Mouse (Mus musculus): ENCODE measurements around the gene P3h4. TPM values are rescaled to one million over a fixed set of nuclear protein-coding genes. Genes with fewer than 3 reads are reported as not detected.

Gene P3h4
- polyA plus RNA-seq, 1 experiment from 2014 or later, result 0.10 TPM

DNA sequence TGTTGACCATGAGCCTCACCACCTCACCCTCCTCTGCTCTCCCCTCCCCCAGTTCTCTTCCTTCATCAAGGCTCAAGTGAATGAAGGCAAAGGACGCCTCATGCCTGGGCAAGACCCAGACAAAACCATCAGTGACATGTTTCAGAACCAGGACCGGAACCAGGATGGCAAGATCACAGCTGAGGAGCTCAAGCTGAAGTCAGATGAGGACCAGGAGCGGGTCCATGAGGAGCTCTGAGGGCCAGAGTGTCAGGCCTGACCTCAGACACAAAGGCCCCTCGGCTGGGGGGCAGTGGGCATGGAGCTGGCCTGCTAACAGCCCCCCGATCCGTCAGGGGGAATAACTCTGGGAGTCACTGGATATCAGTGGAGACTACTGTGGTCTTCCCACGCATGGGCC is 9.2 kb upstream of the P3h4 start:
- Histone ChIP-seq H3K36me3 (ENCODE audit: inconsistent target) (no peaks in the 10 kb centered on the region), H3K79me2 (ENCODE audit: inconsistent target) (no peaks in the 10 kb centered on the region), H3K27ac (no peak overlapping the region), H3K4me3 (ENCODE audit: inconsistent target) (no peak overlapping the region)
- 94% methylated on average over 7 of the region's 7 CpGs for WGBS (ENCODE audit: missing documents)

DNA sequence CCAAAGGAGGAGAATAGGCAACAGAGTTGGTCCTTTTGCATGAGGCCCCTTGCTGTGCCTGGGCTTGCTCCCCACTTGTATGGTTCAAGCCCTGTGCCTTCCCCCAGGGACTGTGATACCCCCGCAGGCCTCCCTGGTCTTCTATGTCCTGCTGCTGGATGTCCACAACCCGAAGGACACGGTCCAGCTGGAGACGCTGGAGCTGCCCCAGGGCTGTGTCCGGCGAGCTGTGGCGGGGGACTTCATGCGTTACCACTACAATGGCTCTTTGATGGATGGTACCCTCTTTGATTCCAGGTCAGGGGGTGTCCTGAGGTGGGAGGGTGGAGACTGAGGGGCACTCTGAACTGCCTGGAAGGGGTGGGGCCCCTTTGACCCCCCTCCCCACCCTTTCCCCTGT is 6.9 kb upstream of the P3h4 start:
- H3K79me2 ChIP-seq (ENCODE audit: inconsistent target), result no peaks in the 10 kb centered on the region
- no peak overlapping the region for H3K27ac ChIP-seq
- 95% methylated on average over 8 of the region's 8 CpGs for WGBS (ENCODE audit: missing documents)

DNA sequence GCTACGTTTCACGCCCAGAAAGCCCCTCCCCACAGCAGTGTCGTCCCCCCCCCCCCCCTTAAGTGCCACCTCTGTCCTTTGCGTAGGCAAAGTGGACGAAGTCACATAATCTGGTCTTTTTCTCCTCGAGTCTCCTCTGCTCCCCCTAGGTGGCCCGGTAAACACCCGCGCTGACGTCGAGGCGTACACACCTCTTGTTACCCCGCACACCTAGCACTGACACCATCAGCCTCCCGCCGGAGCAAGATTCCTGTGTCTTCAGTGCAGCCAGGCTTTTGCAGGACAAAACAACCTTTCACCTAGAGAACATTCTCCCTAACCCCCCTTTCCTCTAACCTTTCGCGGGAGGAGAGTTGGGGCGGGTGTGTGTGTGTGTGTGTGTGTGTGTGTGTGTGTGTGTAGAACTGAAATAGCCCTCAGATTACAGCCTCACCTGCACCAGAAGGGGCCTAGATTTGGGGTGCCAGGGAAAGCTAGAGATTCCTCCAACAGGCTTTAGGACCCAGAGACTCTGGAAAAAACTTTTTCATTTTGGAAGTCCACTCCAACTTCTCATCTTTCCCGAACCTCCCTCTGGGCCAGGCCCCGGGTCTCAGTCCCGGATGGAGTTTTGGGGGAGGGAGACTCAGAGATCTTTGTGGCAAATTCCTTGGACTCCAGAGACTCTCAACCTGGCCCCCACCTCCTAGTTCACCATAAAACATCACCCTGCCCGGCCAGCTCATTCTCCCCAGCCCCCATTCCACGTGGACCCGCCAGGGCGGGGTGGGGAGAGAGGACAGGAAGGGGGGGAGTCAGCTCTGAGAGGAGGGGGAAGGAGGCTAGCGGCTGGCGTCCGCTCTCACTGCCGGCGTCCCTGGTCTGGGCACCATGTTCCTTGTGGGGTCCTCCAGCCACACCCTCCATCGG is 532 bp upstream of the P3h4 start, which contains the start of gene Fkbp10:
Gene Fkbp10 (plus strand): TSS at position 784 of the 909 bp plus-strand sequence.
- no peak within 1 kb of the TSS for H3K4me3 ChIP-seq (ENCODE audit: inconsistent target)
- H3K27ac ChIP-seq, result no peak within 1 kb of the TSS
- H3K79me2 ChIP-seq (ENCODE audit: inconsistent target), result no peaks in the 10 kb centered on the region
- no peaks in the 10 kb centered on the region for H3K36me3 ChIP-seq (ENCODE audit: inconsistent target)
- 6% methylated on average over 29 of the region's 31 CpGs for WGBS (ENCODE audit: missing documents)

More for the DNA sequence above, 6.9 kb upstream of the P3h4 start:
- Histone ChIP-seq H3K36me3 (ENCODE audit: inconsistent target) (no peaks in the 10 kb centered on the region), H3K4me3 (ENCODE audit: inconsistent target) (no peak overlapping the region)

DNA sequence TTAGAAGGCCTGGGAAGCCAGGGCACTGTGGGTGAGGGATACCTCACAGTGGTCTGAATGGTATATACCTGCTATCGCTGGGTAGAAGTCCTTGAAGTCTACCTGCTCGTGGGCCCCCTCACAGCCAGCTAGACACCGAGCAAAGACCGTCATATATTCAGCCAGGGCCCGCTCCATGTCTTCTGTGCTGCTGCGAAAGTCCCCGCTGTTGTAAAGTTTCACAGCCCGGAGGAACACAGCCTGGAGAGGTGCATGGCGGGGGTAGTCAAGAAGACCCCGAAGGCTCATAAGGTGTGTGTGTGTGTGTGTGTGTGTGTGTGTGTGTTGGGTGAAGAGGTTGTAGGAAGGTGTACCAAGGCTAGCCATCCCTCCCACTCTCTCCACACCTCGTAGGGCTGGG is 1.1 kb downstream of the P3h4 start:
- Histone ChIP-seq H3K79me2 (ENCODE audit: inconsistent target) (no peaks in the 10 kb centered on the region), H3K27ac (no peak overlapping the region), H3K4me3 (ENCODE audit: inconsistent target) (no peak overlapping the region), H3K36me3 (ENCODE audit: inconsistent target) (no peaks in the 10 kb centered on the region)
- 96% methylated on average over 11 of the region's 11 CpGs for WGBS (ENCODE audit: missing documents)

DNA sequence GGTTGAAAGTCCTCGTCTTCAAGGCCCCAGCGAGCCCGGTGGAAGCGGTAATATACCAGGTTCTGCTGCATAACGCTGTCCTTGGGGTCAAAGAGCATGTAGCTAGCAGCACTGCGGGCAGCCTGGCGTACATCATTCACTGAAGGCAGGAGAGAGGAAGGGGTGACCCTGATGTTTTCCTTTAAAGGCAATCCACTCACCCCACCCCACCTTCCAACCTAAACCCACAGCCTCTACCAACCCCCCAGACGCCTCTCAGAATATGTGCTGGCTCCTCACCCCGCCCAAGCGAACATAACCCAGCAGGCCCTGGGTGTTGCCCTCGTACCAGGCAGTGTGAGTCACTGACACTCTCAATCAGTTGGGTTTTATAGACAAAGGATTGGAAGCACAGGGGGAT is 2.9 kb downstream of the P3h4 start:
- Histone ChIP-seq H3K36me3 (ENCODE audit: inconsistent target) (no peaks in the 10 kb centered on the region), H3K4me3 (ENCODE audit: inconsistent target) (no peak overlapping the region), H3K27ac (no peak overlapping the region), H3K79me2 (ENCODE audit: inconsistent target) (no peaks in the 10 kb centered on the region)
- 58% methylated on average over 11 of the region's 11 CpGs for WGBS (ENCODE audit: missing documents)

DNA sequence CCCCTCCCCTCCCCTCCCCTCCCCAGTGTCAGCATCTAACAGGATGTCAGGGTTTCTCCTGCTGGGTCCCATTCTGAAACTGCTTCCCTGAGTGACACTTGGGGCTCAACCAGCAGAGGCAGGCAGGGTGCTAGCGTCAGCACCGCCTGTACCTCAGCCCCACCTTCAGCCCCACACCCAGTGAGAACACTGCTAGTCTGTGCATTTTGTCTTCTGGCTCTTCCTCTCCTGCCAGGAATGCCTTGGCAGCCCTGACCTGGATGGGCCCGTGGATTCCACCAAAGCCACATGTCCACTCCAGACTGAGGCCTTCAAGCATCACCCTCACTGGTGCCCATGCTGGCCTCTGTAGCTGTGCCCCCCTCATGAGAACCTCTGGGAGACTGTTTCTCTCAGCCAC is 5.0 kb downstream of the P3h4 start:
- 98% methylated on average over 3 of the region's 3 CpGs for WGBS (ENCODE audit: missing documents)
- Histone ChIP-seq H3K79me2 (ENCODE audit: inconsistent target) (no peaks in the 10 kb centered on the region), H3K27ac (no peak overlapping the region), H3K36me3 (ENCODE audit: inconsistent target) (no peaks in the 10 kb centered on the region), H3K4me3 (ENCODE audit: inconsistent target) (no peak overlapping the region)

DNA sequence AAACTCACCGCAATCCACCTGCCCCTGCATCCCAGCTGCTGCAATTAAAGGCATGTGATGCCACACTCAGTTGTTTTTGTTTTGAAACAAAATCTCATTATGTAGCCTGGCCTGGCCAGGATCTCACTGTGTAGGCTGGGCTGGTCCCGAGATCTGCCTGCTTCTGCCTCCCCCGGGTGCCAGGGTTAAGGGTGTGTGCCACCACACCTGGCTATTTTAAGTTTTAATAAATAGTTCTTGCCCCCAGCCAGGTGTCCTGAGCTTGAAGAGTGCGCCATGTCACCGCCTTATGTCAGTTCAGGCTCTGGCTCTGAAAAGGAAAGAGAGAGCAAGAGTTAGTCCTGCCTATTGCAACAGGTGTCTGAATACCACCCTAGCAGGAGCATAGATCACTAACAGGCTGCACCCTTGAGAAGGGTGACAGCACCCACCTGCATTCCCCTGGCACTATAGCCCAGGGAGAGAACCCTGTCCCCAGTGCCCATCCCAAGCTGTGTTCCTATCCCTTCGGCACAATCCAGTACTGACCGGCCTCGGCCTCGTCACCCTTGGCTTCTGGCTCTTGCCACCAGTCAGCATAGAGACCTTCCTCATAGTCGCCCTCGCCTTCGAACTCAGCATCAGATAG is 5.7 kb downstream of the P3h4 start:
- H3K36me3 ChIP-seq (ENCODE audit: inconsistent target), result no peaks in the 10 kb centered on the region
- no peak overlapping the region for H3K27ac ChIP-seq
- H3K4me3 ChIP-seq (ENCODE audit: inconsistent target), result no peak overlapping the region
- H3K79me2 ChIP-seq (ENCODE audit: inconsistent target), result no peaks in the 10 kb centered on the region
- WGBS (ENCODE audit: missing documents), result 95% methylated on average over 12 of the region's 12 CpGs

DNA sequence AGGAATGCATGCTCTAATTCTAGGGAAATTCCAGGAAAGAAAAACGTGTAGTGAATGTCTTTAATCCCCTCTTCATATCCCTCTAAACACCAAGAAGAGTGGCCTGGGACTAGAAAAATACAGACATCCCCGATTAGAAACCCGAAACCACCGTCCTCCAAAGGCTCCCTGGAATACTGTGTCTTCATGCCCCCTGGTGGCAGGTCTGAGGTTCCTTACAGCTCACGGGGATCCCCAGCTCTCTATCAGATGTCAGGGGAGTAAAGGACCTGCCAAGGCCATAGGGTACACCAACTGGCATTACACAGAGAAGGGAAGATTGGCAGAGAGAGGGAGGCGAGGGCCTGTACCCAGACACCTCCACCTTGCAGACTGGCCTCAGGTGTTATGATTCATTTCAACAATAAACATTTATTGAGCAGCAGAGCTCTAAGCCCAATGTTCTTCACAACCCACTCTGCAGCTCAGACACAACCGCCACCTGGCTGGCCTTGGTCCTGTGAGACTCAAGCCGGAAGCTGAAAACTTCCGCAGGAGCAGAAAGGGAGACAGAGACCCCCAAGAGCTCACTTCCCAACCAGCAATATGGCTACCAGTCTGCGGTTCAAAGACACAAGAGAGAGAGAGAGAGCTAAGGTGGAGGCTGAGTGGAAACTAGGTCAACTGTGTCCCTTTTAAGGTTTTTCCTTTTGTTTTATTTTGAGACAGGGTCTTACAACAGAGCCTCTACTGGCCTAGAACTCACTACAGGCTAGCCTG is 6.4 kb downstream of the P3h4 start:
- H3K27ac ChIP-seq, result no peak overlapping the region
- no peaks in the 10 kb centered on the region for H3K36me3 ChIP-seq (ENCODE audit: inconsistent target)
- H3K79me2 ChIP-seq (ENCODE audit: inconsistent target), result no peaks in the 10 kb centered on the region
- 41% methylated on average over 10 of the region's 10 CpGs for WGBS (ENCODE audit: missing documents)
- H3K4me3 ChIP-seq (ENCODE audit: inconsistent target), result no peak overlapping the region

DNA sequence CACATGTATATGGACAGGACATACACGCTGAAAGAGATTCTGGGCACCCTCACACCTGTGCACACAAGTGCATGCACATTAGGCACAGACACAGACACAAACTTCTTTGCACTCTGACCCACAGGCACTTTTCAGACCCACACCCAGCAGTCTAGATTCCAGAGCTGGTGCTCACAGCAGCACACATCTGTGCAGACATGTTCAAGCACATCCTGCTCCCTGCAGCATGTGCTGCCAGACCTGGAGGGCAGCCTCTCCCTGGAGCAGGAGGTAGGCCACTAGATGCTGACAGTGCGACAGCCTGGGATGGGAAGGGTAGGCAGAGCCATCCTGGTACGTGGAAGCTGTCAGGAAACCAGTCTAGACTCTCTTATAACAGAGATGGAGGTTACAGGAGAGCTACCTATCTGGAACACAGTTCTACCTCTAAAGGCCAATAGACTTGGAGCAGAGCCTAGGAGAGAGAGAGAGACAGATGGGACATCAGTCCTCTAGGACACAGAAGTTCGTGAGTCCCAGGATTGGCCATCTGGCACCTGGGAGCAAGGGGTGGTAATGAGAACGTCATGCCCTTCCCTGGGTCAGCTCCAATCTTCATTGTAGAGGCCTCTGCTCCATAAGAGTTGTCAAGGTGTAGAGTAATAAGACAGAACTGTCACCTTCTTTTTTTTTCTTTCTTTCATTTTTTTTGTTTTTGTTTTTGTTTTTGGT is 7.5 kb downstream of the P3h4 start:
- Histone ChIP-seq H3K79me2 (ENCODE audit: inconsistent target) (no peaks in the 10 kb centered on the region), H3K36me3 (ENCODE audit: inconsistent target) (no peaks in the 10 kb centered on the region), H3K27ac (no peak overlapping the region), H3K4me3 (ENCODE audit: inconsistent target) (no peak overlapping the region)
- 95% methylated on average over 5 of the region's 5 CpGs for WGBS (ENCODE audit: missing documents)

DNA sequence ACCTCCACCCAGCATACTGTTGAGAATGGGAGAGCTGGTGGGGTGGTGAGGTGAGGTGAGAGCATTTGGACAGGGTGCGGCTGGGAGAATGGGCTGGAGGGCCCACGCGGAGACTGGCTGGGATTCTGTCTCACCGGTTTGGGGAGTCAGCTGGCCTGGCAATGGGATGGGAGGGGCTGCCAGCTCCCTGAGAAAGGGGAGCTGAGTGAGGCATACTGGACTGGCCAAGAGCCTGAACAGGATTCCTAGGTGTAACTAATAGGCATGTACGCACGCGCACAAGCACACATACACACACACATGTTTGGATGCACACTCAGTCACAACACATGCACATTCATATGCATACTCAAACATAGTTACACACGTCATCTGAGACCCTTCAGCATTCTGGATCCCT is 8.4 kb downstream of the P3h4 start:
- Histone ChIP-seq H3K36me3 (ENCODE audit: inconsistent target) (no peaks in the 10 kb centered on the region), H3K4me3 (ENCODE audit: inconsistent target) (no peak overlapping the region), H3K79me2 (ENCODE audit: inconsistent target) (no peaks in the 10 kb centered on the region), H3K27ac (no peak overlapping the region)
- WGBS (ENCODE audit: missing documents), result 96% methylated on average over 8 of the region's 8 CpGs

DNA sequence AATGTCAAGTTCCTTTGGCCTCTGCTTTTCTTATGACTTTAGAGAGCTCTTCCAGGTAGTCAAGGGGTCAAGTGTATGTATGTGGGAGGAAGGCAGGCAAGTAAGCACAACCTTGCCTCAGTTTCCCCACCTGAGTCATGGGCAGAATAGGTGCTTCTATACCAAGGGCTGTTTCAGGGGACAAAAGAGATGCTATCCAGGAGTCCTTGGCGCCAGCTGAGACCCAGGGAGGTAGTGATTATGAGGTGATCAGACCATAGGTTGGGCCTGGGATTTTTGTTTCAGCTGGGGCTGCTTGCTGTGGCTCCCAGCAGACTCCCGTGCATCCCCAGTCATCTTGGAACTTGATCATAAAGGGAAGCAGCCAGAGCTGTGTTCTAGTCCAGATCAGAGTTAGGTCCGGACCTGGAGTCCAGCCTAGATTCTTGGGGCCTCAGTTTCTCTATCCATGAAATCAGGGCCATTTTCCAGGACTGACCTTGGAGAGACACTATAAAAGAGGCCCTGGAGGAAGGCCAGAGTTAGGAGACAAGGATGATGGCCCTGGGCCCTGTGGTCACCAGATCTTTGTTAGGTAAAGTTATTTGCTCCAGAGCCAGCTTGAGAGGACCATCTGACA is 10.1 kb downstream of the P3h4 start:
- no peaks in the 10 kb centered on the region for H3K36me3 ChIP-seq (ENCODE audit: inconsistent target)
- WGBS (ENCODE audit: missing documents), result 90% methylated on average over 3 of the region's 3 CpGs

DNA sequence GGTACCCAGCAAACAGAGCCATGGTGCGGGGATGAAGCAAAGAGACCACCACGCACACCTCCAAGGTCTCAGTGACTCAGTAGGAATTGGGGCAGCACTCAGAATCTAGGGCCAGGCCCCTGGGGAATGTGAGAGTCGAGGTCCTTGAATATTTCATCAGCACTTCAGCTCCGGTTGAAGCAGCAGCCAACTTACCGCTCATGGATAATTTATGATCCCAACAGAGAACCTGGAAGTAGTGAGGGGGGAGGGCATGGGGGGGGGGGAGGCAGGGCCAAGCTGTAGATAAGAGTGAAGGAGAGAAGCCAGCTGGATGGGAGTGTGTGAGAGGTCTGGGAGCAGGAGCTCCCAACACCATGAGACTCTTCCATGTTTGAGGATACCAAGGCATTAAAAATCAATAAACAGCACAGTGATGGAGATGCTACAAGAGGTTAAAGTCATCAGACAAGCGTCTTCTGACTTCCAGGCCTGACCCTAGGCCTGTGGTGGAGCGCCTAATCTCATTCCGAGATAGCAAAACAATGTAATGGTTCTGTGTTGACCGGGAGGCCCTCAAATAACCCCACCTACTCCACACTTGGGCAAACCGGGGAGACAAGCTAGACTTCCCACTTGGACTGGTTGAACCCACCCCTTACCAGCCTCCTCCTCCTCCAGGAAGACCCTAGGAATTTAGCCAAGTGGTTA is 11.0 kb downstream of the P3h4 start:
- Histone ChIP-seq H3K79me2 (ENCODE audit: inconsistent target) (no peaks in the 10 kb centered on the region), H3K36me3 (ENCODE audit: inconsistent target) (no peaks in the 10 kb centered on the region), H3K4me3 (ENCODE audit: inconsistent target) (no peak overlapping the region), H3K27ac (no peak overlapping the region)
- 87% methylated on average over 10 of the region's 10 CpGs for WGBS (ENCODE audit: missing documents)

More for the DNA sequence above, 10.1 kb downstream of the P3h4 start:
- Histone ChIP-seq H3K79me2 (ENCODE audit: inconsistent target) (no peaks in the 10 kb centered on the region), H3K4me3 (ENCODE audit: inconsistent target) (no peak overlapping the region), H3K27ac (no peak overlapping the region)

DNA sequence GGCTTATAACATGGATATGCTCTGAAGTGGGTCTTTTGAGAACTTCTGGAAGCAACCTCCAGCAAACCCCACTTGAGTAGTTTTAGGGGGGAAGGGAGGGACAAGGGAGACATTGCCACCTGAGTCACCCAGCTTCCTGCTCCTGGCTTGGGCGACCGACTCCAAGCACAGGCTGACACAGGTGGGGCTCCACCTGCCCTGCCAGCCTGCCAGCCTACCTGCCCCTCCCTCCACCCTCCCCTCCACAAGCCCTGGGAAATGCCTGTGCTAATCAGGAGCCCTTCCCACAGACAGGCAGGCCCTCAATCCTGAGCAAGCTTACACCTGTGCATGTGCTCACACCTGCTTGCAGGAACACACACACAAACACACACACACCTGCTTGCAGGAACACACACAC is 12.0 kb downstream of the P3h4 start:
- WGBS (ENCODE audit: missing documents), result 90% methylated on average over 2 of the region's 2 CpGs
- no peaks in the 10 kb centered on the region for H3K36me3 ChIP-seq (ENCODE audit: inconsistent target)
- H3K4me3 ChIP-seq (ENCODE audit: inconsistent target), result no peak overlapping the region
- H3K79me2 ChIP-seq (ENCODE audit: inconsistent target), result no peaks in the 10 kb centered on the region
- H3K27ac ChIP-seq, result no peak overlapping the region
